9 mouse cellular contexts compared by ENCODE assay signal in the genomic region with DNA sequence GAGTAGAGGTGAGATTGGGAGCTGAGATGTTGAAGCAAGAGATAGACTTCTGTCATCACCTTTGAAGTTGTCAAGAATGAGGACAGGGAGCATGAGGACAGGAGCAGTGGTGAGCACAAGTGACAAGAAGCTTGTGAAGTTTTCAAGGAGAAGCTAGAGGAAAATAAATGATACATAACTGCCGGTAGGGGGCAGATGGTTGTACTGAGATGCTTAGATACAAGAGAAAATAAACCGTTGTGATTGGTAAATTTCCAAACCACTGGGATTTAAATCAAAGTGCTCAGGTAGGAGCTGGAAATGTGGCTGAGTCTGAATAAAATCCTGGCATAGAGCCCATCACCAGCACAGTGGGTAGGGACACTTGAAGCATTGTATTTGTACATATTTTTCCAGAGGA. TPM values are rescaled to one million over a fixed set of nuclear protein-coding genes. Genes with fewer than 3 reads are reported as not detected.
A peak's percentile ranks its signal among the peaks of the same experiment; 100 is the strongest.
DNase-seq lines count a peak whose midpoint lies in the region; ATAC-seq and TF ChIP-seq lines count a peak whose summit lies in the region.
"Had no signal": no experiment of that assay in that cellular context is flagged by ENCODE, and none has a peak within 500 bp of the region (broad histone marks: within the 10 kb centered on the region; RNA-seq: fewer than 3 reads in every experiment).

No protein-coding gene starts in this region.

- no peak overlapping the region for H3K4me3 ChIP-seq in hindbrain, embryonic 14.5 days (replicated peaks; ENCODE audit: low read length)
- no peak overlapping the region for H3K4me3 ChIP-seq in hindbrain, embryonic 16.5 days (ENCODE audit: low read length)
- no peak overlapping the region for H3K4me3 ChIP-seq in CH12.LX (replicated peaks in 1 of 3; ENCODE audit: low read depth in 2 of 3, low read length in 2 of 3, poor library complexity in 1 of 3)
- H3K4me3 ChIP-seq: midbrain, embryonic 12.5 days had no signal

- TF ChIP-seq CTCF in CH12.LX (conservative IDR thresholded peaks at IDR 0.05 in 1 of 2, IDR thresholded peaks at IDR 0.05 in 1 of 2; ENCODE audit: low read depth in 2 of 2, low read length in 2 of 2), result peak in 1 of 2 experiments; percentile 32; a peak in 2 of 4 replicates

- no peaks in the 10 kb centered on the region for H3K36me3 ChIP-seq in hindbrain, embryonic 14.5 days (replicated peaks; ENCODE audit: control insufficient read depth, insufficient read depth)
- no peaks in the 10 kb centered on the region for H3K36me3 ChIP-seq in hindbrain, embryonic 16.5 days (ENCODE audit: control insufficient read depth, insufficient read depth, low read length)
- peaks cover 7 to 70% of the 10 kb centered on the region in 2 experiments for H3K36me3 ChIP-seq in CH12.LX (replicated peaks in 1 of 2; ENCODE audit: control insufficient read depth in 1 of 2, insufficient read depth in 1 of 2, low read length in 1 of 2)
- H3K36me3 ChIP-seq: midbrain, embryonic 12.5 days had no signal

- dilution Hi-C loops in CH12.LX (cut with MboI; ENCODE audit: extremely low pct_ligation_motif_present, extremely low pct_unique_long_range_greater_than_20kb, low sequenced_read_pairs), result no loop called here

- WGBS in hindbrain, embryonic 14.5 days, result 39% methylated on average over 2 of the region's 2 CpGs
- WGBS in hindbrain, embryonic 16.5 days, result 60% methylated on average over 2 of the region's 2 CpGs

- H3K27ac ChIP-seq in hindbrain, embryonic 14.5 days, result no peak overlapping the region
- H3K27ac ChIP-seq in hindbrain, embryonic 16.5 days (ENCODE audit: low read depth, low read length), result no peak overlapping the region
- no peak overlapping the region for H3K27ac ChIP-seq in CH12.LX (ENCODE audit: insufficient read depth, low read depth)
- H3K27ac ChIP-seq: midbrain, embryonic 12.5 days had no signal

- TF ChIP-seq EP300 in CH12.LX (IDR thresholded peaks at IDR 0.05; ENCODE audit: low read length), result no peak

- H3K9me3 ChIP-seq in hindbrain, embryonic 14.5 days (ENCODE audit: control insufficient read depth, low read length), result no peaks in the 10 kb centered on the region
- no peaks in the 10 kb centered on the region for H3K9me3 ChIP-seq in hindbrain, embryonic 16.5 days (ENCODE audit: control insufficient read depth, low read length)
- H3K9me3 ChIP-seq in CH12.LX (replicated peaks; ENCODE audit: low read length), result no peaks in the 10 kb centered on the region
- H3K9me3 ChIP-seq: midbrain, embryonic 12.5 days had no signal

- no peaks in the 10 kb centered on the region for H3K27me3 ChIP-seq in hindbrain, embryonic 14.5 days (ENCODE audit: control insufficient read depth, insufficient read depth, low read length)
- no peaks in the 10 kb centered on the region for H3K27me3 ChIP-seq in hindbrain, embryonic 16.5 days (replicated peaks; ENCODE audit: control insufficient read depth, insufficient read depth, low read length)
- H3K27me3 ChIP-seq in CH12.LX (replicated peaks), result no peaks in the 10 kb centered on the region
- H3K27me3 ChIP-seq: midbrain, embryonic 12.5 days had no signal

- in situ Hi-C loops in CH12.LX (cut with MboI; ENCODE audit: low pct_ligation_motif_present, low pct_unique_long_range_greater_than_20kb, low sequenced_read_pairs), result no loop called here

- no peaks in the 10 kb centered on the region for H3K4me1 ChIP-seq in hindbrain, embryonic 14.5 days (replicated peaks; ENCODE audit: control insufficient read depth, insufficient read depth, low read length)
- H3K4me1 ChIP-seq in hindbrain, embryonic 16.5 days (ENCODE audit: control insufficient read depth, insufficient read depth, low read depth, low read length), result no peaks in the 10 kb centered on the region
- no peaks in the 10 kb centered on the region for H3K4me1 ChIP-seq in CH12.LX (ENCODE audit: control insufficient read depth in 1 of 2, insufficient read depth in 2 of 2)
- H3K4me1 ChIP-seq: midbrain, embryonic 12.5 days had no signal

- no peak for TF ChIP-seq POLR2A in CH12.LX (IDR thresholded peaks at IDR 0.05; ENCODE audit: low read depth, low read length)

- H3K79me2 ChIP-seq in CH12.LX (replicated peaks; ENCODE audit: control insufficient read depth, extremely low read depth, insufficient read depth, poor library complexity, severe bottlenecking), result no peaks in the 10 kb centered on the region

- H3K9ac ChIP-seq in hindbrain, embryonic 14.5 days, result no peak overlapping the region
- H3K9ac ChIP-seq in hindbrain, embryonic 16.5 days (ENCODE audit: low read depth, low read length), result no peak overlapping the region
- H3K9ac ChIP-seq in CH12.LX (ENCODE audit: insufficient read depth, low read depth), result no peak overlapping the region
- H3K9ac ChIP-seq: midbrain, embryonic 12.5 days had no signal

- DNase-seq in hindbrain, embryonic 14.5 days (ENCODE audit: low spot score), result peak; percentile 42
- DNase-seq in 3T3-L1 (ENCODE audit: low read depth, low spot score) (peak; percentile 78), CH12.LX (ENCODE audit: extremely low read depth) (peak; percentile 7)
- DNase-seq in fat pad, adult 2 months (ENCODE audit: extremely low read depth, low read depth, low spot score), result peak; percentile 5
- DNase-seq in spleen, postnatal 4 days (ENCODE audit: low spot score in 2 of 2), result no peak
- DNase-seq in urinary bladder, postnatal 10 days (ENCODE audit: low spot score), result no peak
- DNase-seq in left cerebral cortex, postnatal 25 days (ENCODE audit: low spot score in 2 of 2), result no peak

- TF ChIP-seq RAD21 in CH12.LX (IDR thresholded peaks at IDR 0.05; ENCODE audit: low read depth, low read length), result no peak; the same call in none of the 2 replicates

- H3K4me2 ChIP-seq in hindbrain, embryonic 14.5 days (replicated peaks), result no peak overlapping the region
- no peak overlapping the region for H3K4me2 ChIP-seq in hindbrain, embryonic 16.5 days (ENCODE audit: low read length)
- H3K4me2 ChIP-seq in CH12.LX (ENCODE audit: insufficient read depth, low read depth, poor library complexity, severe bottlenecking), result no peak overlapping the region
- H3K4me2 ChIP-seq: midbrain, embryonic 12.5 days had no signal

- no peak for ATAC-seq in hindbrain, embryonic 14.5 days (ENCODE audit: low FRiP score)
- no peak for ATAC-seq in hindbrain, embryonic 16.5 days

- intact Hi-C loops in left cerebral cortex, postnatal 25 days (cut with DNase I), result loop anchor here (5.0 kb wide), 2 partner anchors 93 to 97 kb away; a partner anchor contains a TSS

TF ChIP-seq in CH12.LX, 34 proteins besides CTCF, POLR2A, EP300 and RAD21:
- TF ChIP-seq SMC3 (IDR thresholded peaks at IDR 0.05; ENCODE audit: low read depth, low read length), result peak; percentile 9; the same call in 1 of the 2 replicates
- no peak for TF ChIP-seq ETS1 (conservative IDR thresholded peaks at IDR 0.05; ENCODE audit: low read depth, low read length)

RNA-seq across cellular contexts. Expression of a gene that starts 28.8 kb away (rescaled TPM):
- 0.64 and 0.78 TPM in 2 replicates for polyA plus RNA-seq in hindbrain, embryonic 14.5 days (2014; fragmentation: Nextera tagmentation; extraction: Ambion mirVana)
- 1.1 and 1.6 TPM in 2 replicates for polyA plus RNA-seq in hindbrain, embryonic 16.5 days (2015; fragmentation: Nextera tagmentation; extraction: Ambion mirVana)
- total RNA-seq in CH12.LX (2012; rRNA removed) (9.0 and 9.9 TPM in 2 replicates), CH12.LX (2014; rRNA removed) (18.9 and 20.6 TPM in 2 replicates)
- polyA plus RNA-seq in CH12.LX (2012; ENCODE audit: insufficient read length, low read depth), result 12.8 and 14.4 TPM in 2 replicates
- total RNA-seq in left cerebral cortex, postnatal 25 days (2021), result 10 to 100 TPM in 1 of 2 experiments, 1 to 10 TPM in 1; 9.6 to 10.8 TPM

Comparison
In these comparisons a context has a peak if more than half of its experiments do, and no peak if none do; other contexts are left out.
1. DNase-seq: peak in hindbrain, embryonic 14.5 days (single experiment), 3T3-L1 (single experiment), CH12.LX (single experiment) and fat pad, adult 2 months (single experiment); none in spleen, postnatal 4 days (0 of 2), urinary bladder, postnatal 10 days (single experiment) and left cerebral cortex, postnatal 25 days (0 of 2).